Mouse (Mus musculus): Measurements from ENCODE around the gene Plcg2.

DNA sequence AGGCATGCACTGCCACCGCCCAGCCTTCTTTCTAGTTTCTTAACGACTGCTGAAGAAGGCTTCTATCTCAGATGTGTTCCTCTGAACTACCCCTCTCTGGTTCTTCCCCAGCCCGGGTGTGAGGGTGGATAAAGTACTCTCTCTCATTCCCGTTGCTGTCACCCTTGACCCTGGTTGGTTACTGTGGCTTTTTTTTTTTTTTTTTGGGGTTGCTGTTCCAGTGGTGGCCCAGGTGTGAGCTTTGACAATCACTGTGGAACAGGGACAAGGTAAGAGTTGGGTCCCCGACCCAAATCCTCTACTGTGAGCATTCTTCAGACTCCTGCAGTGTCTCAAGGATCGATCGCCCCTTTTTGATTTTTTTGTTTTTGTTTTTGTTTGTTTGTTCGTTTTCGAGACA, 26.4 kb upstream of the Plcg2 start:
- TF ChIP-seq CTCF (IDR thresholded peaks at IDR 0.05; ENCODE audit: insufficient read depth, low read length) (no peak), POLR2A (IDR thresholded peaks at IDR 0.05; ENCODE audit: borderline replicate concordance, extremely low read depth, low read depth, low read length) (no peak)

Data from lung, adult 2 months (tissue).